Mouse (Mus musculus) megakaryocyte, embryonic 14.5 days (primary cell): Measurements from ENCODE around the gene 9830107B12Rik.

Experiments used
- FLI1 ChIP-seq: IDR thresholded peaks from 2 replicates; pipeline ENCODE4 v1.6.1; 2012; ENCODE audit warnings: low read length, inconsistent platforms, mixed read lengths
- GATA1 ChIP-seq: IDR thresholded peaks from 3 replicates; pipeline ENCODE4 v1.6.1; 2012; ENCODE audit warnings: mixed read lengths, low read length, inconsistent platforms, borderline replicate concordance

- TF ChIP-seq GATA1 (no peak), FLI1 (no peak)
These were observed 26.4 kb downstream of the 9830107B12Rik start for GRCm38 (mm10) chr17:48119656-48120055.
